Mouse (Mus musculus) cerebellum, postnatal 10 days (tissue): ENCODE data around the gene Acot2.

ENCODE experiments used
- DNase-seq, 2 experiments: peaks; one replicate each; pipeline ENCODE4 v3.0.0; 2021; ENCODE audit warnings: mixed read lengths in 2 of 2

The Acot2 gene

GRCm38 (mm10) chr12:84038691-84039111 is 51.0 kb downstream of the Acot2 start, which contains the start of gene Gm49366:
Gene Gm49366 (plus strand): TSS chr12:84038935.
- DNase-seq: peak; percentile 69 to 78

DNA sequence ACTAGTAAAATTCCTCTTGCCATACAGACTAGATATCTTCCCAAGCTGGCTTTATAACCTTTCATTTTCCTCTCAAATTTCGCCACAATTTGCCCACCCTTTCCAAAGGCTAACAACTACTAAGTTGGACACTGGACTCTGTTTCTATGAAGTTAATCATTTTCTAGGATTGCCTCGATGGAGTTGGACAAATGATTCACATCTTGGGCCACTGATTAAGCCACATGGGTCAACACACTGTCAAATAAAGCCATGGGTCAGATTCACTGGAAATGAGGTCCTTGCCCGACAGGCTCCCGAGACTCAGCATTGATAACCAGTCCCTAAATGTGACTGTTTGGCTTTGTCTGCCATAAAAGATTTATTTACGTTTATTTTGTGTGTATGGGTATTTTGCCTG is 54.6 kb downstream of the Acot2 start:
- DNase-seq: no peak
